Mouse (Mus musculus): ENCODE results near the gene Cep97. TPM values are rescaled to one million over a fixed set of nuclear protein-coding genes. Genes with fewer than 3 reads are reported as not detected.

The Cep97 gene
- polyA plus RNA-seq, 1 experiment from 2014 or later: 17.4 TPM

DNA sequence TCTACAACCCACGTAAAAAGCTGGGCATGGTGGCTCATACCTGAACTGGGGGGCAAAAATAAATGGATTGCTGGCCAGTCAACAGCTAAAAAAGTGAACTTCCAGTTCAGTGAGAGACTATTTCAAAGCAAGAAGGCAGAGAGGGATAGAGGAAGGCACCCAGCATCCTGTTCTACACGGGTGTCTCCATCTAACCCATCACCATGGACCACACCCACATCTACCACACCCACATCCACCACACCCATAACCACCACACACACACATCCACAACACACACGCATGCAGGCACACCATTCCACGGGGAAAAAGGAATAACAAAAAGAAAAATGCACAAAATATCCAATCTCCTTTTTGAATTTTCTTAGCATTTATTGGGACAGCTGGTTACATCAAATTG lies 10.6 kb downstream of the Cep97 start:
- no peaks in the 10 kb centered on the region for H3K4me1 ChIP-seq
- H3K27me3 ChIP-seq (ENCODE audit: poor library complexity, severe bottlenecking): no peaks in the 10 kb centered on the region
- no peaks in the 10 kb centered on the region for H3K9me3 ChIP-seq
- peaks cover 91% of the 10 kb centered on the region for H3K36me3 ChIP-seq (replicated peaks)
- no peak overlapping the region for H3K27ac ChIP-seq
- 94% methylated on average over 4 of the region's 4 CpGs for WGBS
- no peak overlapping the region for H3K4me3 ChIP-seq
- DNase-seq (ENCODE audit: extremely low spot score, low spot score): no peak

DNA sequence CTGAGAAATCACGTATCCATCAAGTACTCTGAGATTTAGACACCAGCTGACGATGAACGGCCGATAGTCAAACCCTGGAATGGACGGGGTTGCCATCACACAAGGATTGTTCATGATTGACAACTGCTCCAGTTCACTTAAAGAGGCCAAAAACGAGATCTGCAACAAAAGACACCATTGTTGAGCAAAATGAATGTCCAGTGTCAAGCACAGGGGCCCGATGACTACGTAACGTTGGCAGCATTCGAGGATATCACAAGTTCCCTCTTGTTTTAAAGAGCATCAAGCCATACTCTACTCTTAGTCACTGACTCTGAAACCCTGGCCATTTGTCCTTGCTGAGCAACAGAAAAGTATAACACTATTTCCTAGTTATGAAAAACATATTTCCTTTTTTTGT lies 12.6 kb downstream of the Cep97 start:
- Histone ChIP-seq H3K27me3 (ENCODE audit: poor library complexity, severe bottlenecking) (no peaks in the 10 kb centered on the region), H3K4me3 (no peak overlapping the region), H3K4me1 (no peaks in the 10 kb centered on the region), H3K27ac (no peak overlapping the region), H3K36me3 (replicated peaks) (peaks cover 90% of the 10 kb centered on the region), H3K9me3 (no peaks in the 10 kb centered on the region)
- WGBS: 94% methylated on average over 10 of the region's 10 CpGs
- no peak for DNase-seq (ENCODE audit: extremely low spot score, low spot score)

DNA sequence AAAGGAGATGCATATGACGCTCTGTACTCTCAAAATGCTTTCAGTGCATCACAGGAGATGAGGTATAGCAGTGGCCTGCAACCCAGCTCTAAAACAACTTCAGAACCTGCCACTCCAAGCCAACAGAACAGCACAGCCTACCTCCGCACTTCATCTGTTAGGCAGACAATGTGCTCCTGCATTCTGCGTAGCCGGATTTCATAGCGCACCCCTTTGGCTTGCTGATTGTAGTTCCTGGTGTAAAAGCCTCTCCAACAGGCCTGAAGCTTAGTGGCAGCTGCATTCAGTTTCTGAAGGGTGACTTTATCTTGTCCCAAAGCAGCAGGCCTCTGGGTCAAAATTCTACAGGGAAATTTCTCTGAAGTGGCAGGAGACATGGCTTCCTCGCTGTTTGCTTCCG lies 19.9 kb downstream of the Cep97 start:
- no peak overlapping the region for H3K4me3 ChIP-seq
- 96% methylated on average over 7 of the region's 7 CpGs for WGBS
- no peaks in the 10 kb centered on the region for H3K9me3 ChIP-seq
- DNase-seq (ENCODE audit: extremely low spot score, low spot score): no peak
- H3K27ac ChIP-seq: no peak overlapping the region
- H3K4me1 ChIP-seq: no peaks in the 10 kb centered on the region
- H3K36me3 ChIP-seq (replicated peaks): peaks cover 98% of the 10 kb centered on the region
- H3K27me3 ChIP-seq (ENCODE audit: poor library complexity, severe bottlenecking): no peaks in the 10 kb centered on the region

DNA sequence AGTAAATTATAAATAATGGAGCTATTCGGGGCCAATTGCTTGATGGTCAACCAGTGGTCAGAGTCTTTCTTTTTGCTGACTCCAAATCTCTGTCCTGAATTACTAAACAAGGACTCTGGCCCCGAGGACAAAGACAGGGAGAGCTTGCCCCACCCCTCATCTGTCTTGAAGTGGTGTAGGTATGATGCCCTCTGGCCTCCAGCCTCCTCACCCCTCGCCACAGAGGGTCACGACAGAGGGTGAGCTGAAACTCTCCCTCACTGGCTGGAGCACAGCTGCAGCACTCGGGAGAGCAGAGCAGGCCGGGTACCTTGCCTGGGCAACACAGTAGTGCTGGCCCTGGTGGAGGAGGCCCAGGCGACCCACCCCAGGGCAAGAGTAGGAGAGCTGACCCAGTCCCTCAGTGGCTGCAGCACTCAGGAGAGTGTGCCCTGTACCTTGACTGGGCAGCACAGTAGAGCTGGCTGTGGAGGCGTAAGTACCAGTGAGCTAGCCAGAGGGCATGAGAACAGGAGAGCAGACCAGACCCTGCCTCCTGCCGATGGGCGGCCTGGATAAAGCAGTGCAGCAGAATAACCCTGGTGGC lies 24.4 kb downstream of the Cep97 start:
- H3K27me3 ChIP-seq (ENCODE audit: poor library complexity, severe bottlenecking): no peaks in the 10 kb centered on the region
- no peaks in the 10 kb centered on the region for H3K4me1 ChIP-seq
- no peak for DNase-seq (ENCODE audit: extremely low spot score, low spot score)
- peaks cover 96% of the 10 kb centered on the region for H3K36me3 ChIP-seq (replicated peaks)
- H3K4me3 ChIP-seq: no peak overlapping the region
- H3K9me3 ChIP-seq: no peaks in the 10 kb centered on the region
- WGBS: 90% methylated on average over 10 of the region's 10 CpGs
- H3K27ac ChIP-seq: no peak overlapping the region

DNA sequence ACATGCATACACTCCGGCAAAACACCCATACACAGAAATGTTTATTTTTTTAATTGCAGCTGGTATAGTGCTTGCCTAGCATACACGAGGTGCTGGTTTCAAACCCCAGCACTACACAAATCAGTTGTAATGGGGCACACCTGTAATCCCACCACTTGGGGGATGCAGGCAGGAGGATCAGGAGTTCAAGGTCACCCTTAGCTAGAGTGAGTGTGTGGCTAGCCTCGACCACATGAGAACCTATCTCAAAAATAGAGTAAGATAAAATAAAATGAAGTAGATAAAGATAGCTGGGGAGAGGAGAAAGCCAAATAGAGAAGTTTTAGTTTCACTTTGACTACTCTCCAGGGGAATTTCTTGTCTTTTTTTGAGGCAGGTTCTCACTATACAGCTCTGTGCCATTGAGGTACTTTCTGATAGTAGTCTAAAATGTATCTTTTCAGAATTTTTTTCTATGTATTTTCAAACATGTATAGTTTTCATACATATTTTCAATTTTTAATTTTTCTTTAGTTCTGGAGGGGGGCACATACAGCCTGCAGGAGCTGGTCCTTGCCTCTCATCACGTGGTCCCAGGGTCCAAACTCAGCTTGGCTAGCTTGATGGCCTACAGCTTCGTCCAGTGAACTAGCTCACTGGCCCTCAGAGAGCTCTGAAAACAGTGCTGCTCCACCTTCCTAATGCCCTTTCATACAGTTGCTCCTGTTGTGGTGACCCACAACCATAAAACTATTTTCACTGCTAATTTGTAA lies 27.6 kb downstream of the Cep97 start:
- Histone ChIP-seq H3K9me3 (no peaks in the 10 kb centered on the region), H3K27me3 (ENCODE audit: poor library complexity, severe bottlenecking) (no peaks in the 10 kb centered on the region), H3K4me3 (no peak overlapping the region), H3K27ac (no peak overlapping the region), H3K4me1 (no peaks in the 10 kb centered on the region), H3K36me3 (replicated peaks) (peaks cover 92% of the 10 kb centered on the region)
- DNase-seq (ENCODE audit: extremely low spot score, low spot score): no peak
- WGBS: 94% methylated on average over 5 of the region's 5 CpGs

DNA sequence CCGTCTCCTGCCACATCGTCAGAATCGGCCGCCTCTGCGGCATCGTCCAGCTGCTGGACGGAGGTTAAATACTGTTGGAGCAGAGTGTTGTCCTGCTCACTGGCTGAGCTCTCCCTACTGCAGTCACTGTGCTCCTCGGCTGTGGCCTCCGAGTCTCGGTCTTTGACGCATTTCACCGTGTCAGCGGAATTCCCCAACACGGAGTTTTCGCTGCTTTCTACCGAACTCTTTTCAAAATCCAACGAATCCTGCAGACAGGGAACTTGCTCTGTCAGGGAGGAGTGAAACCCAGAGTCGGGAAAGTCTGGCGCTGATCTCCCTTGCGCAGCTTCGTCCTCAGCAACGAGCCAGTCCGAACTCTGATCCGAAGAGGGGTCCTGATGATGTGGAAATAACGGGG lies 29.3 kb downstream of the Cep97 start:
- H3K4me3 ChIP-seq: no peak overlapping the region
- H3K36me3 ChIP-seq (replicated peaks): peaks cover 84% of the 10 kb centered on the region
- DNase-seq (ENCODE audit: extremely low spot score, low spot score): no peak
- H3K27ac ChIP-seq: no peak overlapping the region
- H3K4me1 ChIP-seq: no peaks in the 10 kb centered on the region
- H3K9me3 ChIP-seq: no peaks in the 10 kb centered on the region
- 95% methylated on average over 25 of the region's 25 CpGs for WGBS
- H3K27me3 ChIP-seq (ENCODE audit: poor library complexity, severe bottlenecking): no peaks in the 10 kb centered on the region

DNA sequence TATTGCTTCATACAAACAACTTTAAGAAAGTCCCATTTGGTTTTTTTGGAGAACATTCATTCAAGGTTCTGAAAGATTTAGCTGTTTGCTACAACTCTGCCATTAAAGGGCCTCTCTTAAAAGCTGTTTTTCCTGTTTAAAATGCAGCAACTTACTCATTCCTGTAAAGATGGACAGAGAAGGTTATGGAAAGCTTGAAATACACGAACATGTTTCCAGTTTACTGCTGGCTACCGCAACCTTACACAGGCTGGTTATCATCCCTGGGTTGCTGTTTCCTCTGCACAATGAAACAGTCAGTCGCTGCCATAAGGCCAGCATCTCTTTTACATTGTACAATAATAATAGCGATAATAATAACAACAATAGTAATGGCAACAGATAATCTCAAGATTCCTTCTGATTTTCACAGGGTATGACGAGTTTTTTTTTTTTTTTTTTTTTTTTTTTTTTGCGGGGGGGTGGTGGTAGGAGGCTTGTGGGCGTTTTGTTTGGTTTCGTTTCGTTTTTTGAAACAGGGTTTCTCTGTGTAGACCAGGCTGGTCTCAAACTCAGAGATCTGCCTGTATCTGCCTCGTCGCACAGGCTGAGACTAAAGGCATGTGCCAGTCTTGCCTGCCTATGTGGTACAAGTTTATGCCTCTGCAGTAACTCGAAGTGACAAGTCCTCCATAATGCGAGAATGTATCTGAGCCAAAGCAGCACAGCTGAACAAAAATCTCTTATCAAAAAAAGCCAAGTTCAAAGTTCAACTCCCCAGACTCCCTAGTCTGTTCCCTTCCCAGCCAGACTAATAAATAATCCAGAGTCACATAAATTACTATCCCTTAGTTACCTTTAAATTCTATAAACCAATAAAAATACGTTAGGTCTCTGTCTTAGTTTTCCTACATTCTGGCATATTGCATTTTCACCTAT lies 32.6 kb downstream of the Cep97 start:
- Histone ChIP-seq H3K4me3 (no peak overlapping the region), H3K27ac (no peak overlapping the region), H3K4me1 (no peaks in the 10 kb centered on the region), H3K36me3 (replicated peaks) (peaks cover 59% of the 10 kb centered on the region), H3K27me3 (ENCODE audit: poor library complexity, severe bottlenecking) (no peaks in the 10 kb centered on the region), H3K9me3 (no peaks in the 10 kb centered on the region)
- 92% methylated on average over 14 of the region's 14 CpGs for WGBS
- no peak for DNase-seq (ENCODE audit: extremely low spot score, low spot score)

DNA sequence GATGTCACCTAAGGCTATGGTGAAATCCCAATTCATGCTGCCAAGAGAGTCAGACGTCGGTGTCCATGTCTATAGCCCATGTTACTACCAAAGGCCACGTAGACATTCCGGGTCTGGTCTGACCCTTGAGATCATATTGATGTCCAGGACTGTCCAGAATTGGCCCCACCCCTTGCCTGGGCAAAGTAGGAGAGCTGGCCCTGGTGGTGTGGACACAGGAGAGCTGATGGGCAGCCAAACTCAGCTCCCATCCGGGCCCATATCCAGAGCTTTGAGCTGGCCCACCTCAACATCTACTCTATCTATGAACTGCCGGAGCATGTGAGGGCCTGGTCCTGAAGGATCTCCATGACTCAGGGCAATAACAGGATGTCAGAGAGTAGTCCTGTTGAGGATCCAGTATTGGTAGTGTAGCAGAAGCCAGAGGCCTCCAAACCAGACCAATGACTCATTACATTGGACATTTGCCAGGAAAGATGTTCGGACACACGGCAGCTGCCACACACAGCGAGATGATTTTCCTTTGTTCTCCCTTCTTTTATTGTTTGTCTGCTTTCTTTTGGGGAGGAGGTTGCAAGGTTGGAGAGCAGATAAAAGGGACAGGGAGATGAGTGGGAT lies 36.2 kb downstream of the Cep97 start:
- peaks cover 21% of the 10 kb centered on the region for H3K4me1 ChIP-seq
- no peak overlapping the region for H3K4me3 ChIP-seq
- 95% methylated on average over 9 of the region's 9 CpGs for WGBS
- DNase-seq (ENCODE audit: extremely low spot score, low spot score): no peak
- no peak overlapping the region for H3K27ac ChIP-seq
- H3K27me3 ChIP-seq (ENCODE audit: poor library complexity, severe bottlenecking): peaks cover 7% of the 10 kb centered on the region; the same call in 1 of the 2 replicates
- H3K36me3 ChIP-seq (replicated peaks): peaks cover 23% of the 10 kb centered on the region
- H3K9me3 ChIP-seq: no peaks in the 10 kb centered on the region

DNA sequence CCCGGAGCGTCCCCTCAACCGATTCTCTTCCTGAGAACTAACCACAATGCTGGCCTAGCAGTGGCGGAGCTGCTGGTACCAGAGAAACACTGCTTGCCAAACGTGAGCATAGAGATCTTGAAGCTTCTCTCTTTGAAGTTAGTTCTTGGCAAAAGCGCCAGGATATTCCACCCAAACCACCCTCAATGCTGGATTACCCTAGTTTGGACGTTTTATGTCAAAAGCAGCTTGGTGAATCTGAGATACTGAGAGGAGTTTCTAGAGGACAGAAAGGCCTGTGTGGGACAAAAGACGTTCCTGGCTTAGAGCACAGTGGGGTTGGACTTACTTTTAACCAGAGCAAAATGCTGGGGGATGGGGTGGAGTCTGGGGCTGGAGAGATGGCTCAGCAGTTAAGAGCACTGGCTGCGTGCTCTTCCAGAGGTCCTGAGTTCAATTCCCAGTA lies 39.0 kb downstream of the Cep97 start:
- Histone ChIP-seq H3K27ac (peak overlapping the region; percentile 90), H3K9me3 (no peaks in the 10 kb centered on the region), H3K4me1 (peaks cover 21% of the 10 kb centered on the region), H3K4me3 (peak overlapping the region; percentile 76), H3K27me3 (ENCODE audit: poor library complexity, severe bottlenecking) (peaks cover 7% of the 10 kb centered on the region; the same call in 1 of the 2 replicates), H3K36me3 (replicated peaks) (peaks cover 7% of the 10 kb centered on the region)
- no peak for DNase-seq (ENCODE audit: extremely low spot score, low spot score)
- 6% methylated on average over 9 of the region's 9 CpGs for WGBS

DNA sequence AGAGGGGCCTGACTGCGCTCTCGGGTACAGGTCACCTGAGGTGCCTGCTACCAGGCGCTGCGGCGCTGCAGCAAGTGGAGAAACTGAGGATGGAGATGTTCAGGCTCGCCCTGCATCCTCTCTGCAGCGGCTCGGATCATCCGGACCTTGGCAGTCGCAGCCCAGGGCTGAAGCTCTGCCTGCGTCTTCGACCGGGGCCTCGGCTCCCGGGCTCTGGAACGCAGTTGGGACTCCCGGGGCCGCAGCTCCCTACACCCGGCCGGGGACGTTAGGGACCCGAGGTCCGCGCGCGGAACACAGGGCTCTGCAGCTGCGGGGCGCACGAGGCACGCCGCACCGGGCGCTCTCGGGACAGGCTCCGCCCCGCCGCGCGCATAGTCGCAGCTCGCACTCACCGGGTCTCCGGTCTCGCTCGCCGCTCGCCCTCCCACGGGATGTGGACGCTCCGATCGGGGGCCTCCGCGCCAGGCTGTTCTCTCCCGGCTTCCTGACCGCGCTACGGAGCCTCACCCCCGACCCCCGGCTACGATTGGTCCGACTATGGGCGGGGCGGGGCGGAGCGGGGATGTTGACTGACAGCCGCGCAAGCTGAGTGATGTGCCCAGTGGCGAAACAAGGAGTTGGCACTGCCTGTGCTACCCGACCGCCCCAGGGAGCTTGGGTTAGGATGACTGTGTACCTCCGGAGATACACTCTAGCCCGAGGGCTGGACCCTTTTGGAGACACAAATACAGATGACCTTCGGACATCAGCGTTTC lies 39.6 kb downstream of the Cep97 start, which contains the start of gene Nxpe3:
Nxpe3 (minus strand) TSS at position 393 of the 758 bp plus-strand sequence.
- H3K9me3 ChIP-seq: no peaks in the 10 kb centered on the region

DNA sequence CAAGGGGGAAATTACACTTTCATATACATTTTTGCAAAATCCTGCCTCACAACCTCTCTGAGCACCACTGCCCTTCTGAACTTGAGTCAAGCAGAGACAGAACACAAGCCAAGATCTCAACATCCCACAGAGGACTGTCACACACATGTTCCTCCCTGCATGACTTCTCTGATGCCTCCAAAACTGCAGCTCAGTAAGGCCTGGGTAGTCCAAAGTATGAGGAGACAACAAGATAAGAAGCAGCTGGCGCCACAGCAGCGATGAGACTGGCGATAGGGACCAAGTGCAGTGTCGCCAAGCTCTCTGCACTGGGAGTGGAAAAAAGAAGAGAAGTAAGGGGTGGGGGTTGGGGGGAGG lies 40.1 kb downstream of the Cep97 start:
- Histone ChIP-seq H3K27me3 (ENCODE audit: poor library complexity, severe bottlenecking) (peaks cover 7% of the 10 kb centered on the region; the same call in 1 of the 2 replicates), H3K27ac (peak overlapping the region; percentile 90), H3K36me3 (replicated peaks) (peaks cover 14% of the 10 kb centered on the region), H3K9me3 (no peaks in the 10 kb centered on the region), H3K4me3 (peak overlapping the region; percentile 76), H3K4me1 (peaks cover 21% of the 10 kb centered on the region)
- 2% methylated on average over 4 of the region's 4 CpGs for WGBS
- no peak for DNase-seq (ENCODE audit: extremely low spot score, low spot score)

More for the DNA sequence above, 39.6 kb downstream of the Cep97 start, which contains the start of gene Nxpe3:
- peak within 1 kb of the TSS; percentile 76 for H3K4me3 ChIP-seq
- H3K27me3 ChIP-seq (ENCODE audit: poor library complexity, severe bottlenecking): peaks cover 7% of the 10 kb centered on the region; the same call in 1 of the 2 replicates
- peaks cover 10% of the 10 kb centered on the region for H3K36me3 ChIP-seq (replicated peaks)
- H3K4me1 ChIP-seq: peaks cover 21% of the 10 kb centered on the region
- peak within 1 kb of the TSS; percentile 90 for H3K27ac ChIP-seq
- DNase-seq (ENCODE audit: extremely low spot score, low spot score): peak; percentile 93
- WGBS: under 1% methylated on average over 74 of the region's 74 CpGs
